Comparison of ENCODE assay signal across 14 mouse cellular contexts in the genomic region with DNA sequence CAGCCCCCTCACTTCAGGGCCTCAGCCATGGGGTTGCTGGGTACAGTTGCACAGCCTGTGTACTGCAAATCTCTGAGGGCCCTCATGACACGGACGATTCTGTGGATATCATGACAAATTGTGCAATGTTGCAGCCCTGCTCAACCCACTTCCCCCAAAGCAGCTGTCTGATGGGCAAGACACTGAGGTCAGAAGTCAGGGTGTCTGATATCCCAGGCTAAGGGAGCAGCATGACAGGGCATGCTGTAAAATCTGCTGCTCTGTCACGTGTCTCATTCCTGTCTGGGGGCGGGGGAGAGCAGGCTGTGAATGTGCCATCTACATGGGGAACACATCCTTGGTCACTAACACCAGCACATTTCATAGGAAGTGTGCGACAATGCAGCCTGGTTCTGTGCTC. TPM values are rescaled to one million over a fixed set of nuclear protein-coding genes. Genes with fewer than 3 reads are reported as not detected.
DNase-seq lines count a peak whose midpoint lies in the region; ATAC-seq and TF ChIP-seq lines count a peak whose summit lies in the region.
"Had no signal": no experiment of that assay in that cellular context is flagged by ENCODE, and none has a peak within 500 bp of the region (broad histone marks: within the 10 kb centered on the region; RNA-seq: fewer than 3 reads in every experiment).

No protein-coding gene starts in this region.

- no peak overlapping the region for H3K9ac ChIP-seq in liver, embryonic 13.5 days
- no peak overlapping the region for H3K9ac ChIP-seq in liver, embryonic 12.5 days
- H3K9ac ChIP-seq: forebrain, embryonic 12.5 days; liver, embryonic 15.5 days had no signal

- no peak overlapping the region for H3K4me2 ChIP-seq in liver, embryonic 13.5 days
- H3K4me2 ChIP-seq in liver, embryonic 12.5 days, result no peak overlapping the region
- H3K4me2 ChIP-seq: forebrain, embryonic 12.5 days; heart, embryonic 13.5 days; liver, embryonic 15.5 days had no signal

- TF ChIP-seq CTCF in bone marrow, adult 2 months (IDR thresholded peaks at IDR 0.05; ENCODE audit: control insufficient read depth, insufficient read depth, low read length), result no peak

- 47% methylated on average over 5 of the region's 5 CpGs for WGBS in liver, embryonic 13.5 days (ENCODE audit: insufficient replicate concordance)
- WGBS in liver, embryonic 12.5 days (ENCODE audit: insufficient replicate concordance), result 44% methylated on average over 5 of the region's 5 CpGs
- WGBS in bone marrow, adult 2 months, result 29% methylated on average over 5 of the region's 5 CpGs

- TF ChIP-seq POLR2A in bone marrow, adult 2 months (IDR thresholded peaks at IDR 0.05; ENCODE audit: borderline replicate concordance, control insufficient read depth, low read depth, low read length), result no peak

- peaks cover 15% of the 10 kb centered on the region for H3K4me1 ChIP-seq in liver, embryonic 13.5 days (replicated peaks)
- H3K4me1 ChIP-seq in liver, embryonic 12.5 days, result peaks cover 11% of the 10 kb centered on the region
- H3K4me1 ChIP-seq in bone marrow, adult 2 months (ENCODE audit: control insufficient read depth, insufficient read depth, low read length), result peaks cover 3% of the 10 kb centered on the region; the same call in 1 of the 2 replicates
- H3K4me1 ChIP-seq: forebrain, embryonic 12.5 days had no signal

- H3K9me3 ChIP-seq in liver, embryonic 13.5 days (replicated peaks), result no peaks in the 10 kb centered on the region
- H3K9me3 ChIP-seq in liver, embryonic 12.5 days (replicated peaks), result no peaks in the 10 kb centered on the region
- H3K9me3 ChIP-seq: forebrain, embryonic 12.5 days; heart, embryonic 13.5 days; liver, embryonic 15.5 days; midbrain, embryonic 10.5 days had no signal

- H3K27me3 ChIP-seq in liver, embryonic 13.5 days, result 0 out of 2 replicates have a peak, but pooled peaks cover 5% of the 10 kb centered on the region
- H3K27me3 ChIP-seq in liver, embryonic 12.5 days (replicated peaks), result peaks cover 5% of the 10 kb centered on the region
- H3K27me3 ChIP-seq: liver, embryonic 15.5 days had no signal

- DNase-seq in liver, embryonic 13.5 days, result no peak
- peak; percentile 66 for DNase-seq in lung, postnatal 36 days
- DNase-seq in skeletal muscle tissue, adult 2 months (ENCODE audit: low read depth, low spot score), result peak; percentile 73
- DNase-seq in right cerebral cortex, adult 18-20 months, result no peak
- DNase-seq in frontal cortex, postnatal 10 days (ENCODE audit: low spot score in 2 of 2), result no peak
- DNase-seq: cerebellum, adult 18-20 months; kidney, adult 9 months; kidney, postnatal 4 days had no signal

- no peak overlapping the region for H3K27ac ChIP-seq in liver, embryonic 13.5 days
- H3K27ac ChIP-seq in liver, embryonic 12.5 days, result no peak overlapping the region
- H3K27ac ChIP-seq in bone marrow, adult 2 months (ENCODE audit: control insufficient read depth, insufficient read depth, low read depth, low read length, poor library complexity), result peak overlapping the region; percentile 11; the same call in 1 of the 2 replicates
- H3K27ac ChIP-seq: forebrain, embryonic 12.5 days; heart, embryonic 13.5 days; liver, embryonic 15.5 days; midbrain, embryonic 10.5 days had no signal

- H3K4me3 ChIP-seq in liver, embryonic 13.5 days (replicated peaks), result no peak overlapping the region
- no peak overlapping the region for H3K4me3 ChIP-seq in liver, embryonic 12.5 days
- H3K4me3 ChIP-seq in bone marrow, adult 2 months (replicated peaks; ENCODE audit: control insufficient read depth, low read depth, low read length), result no peak overlapping the region
- H3K4me3 ChIP-seq: forebrain, embryonic 12.5 days; heart, embryonic 13.5 days; liver, embryonic 15.5 days; midbrain, embryonic 10.5 days had no signal

- ATAC-seq in liver, embryonic 13.5 days (ENCODE audit: low read depth), result peak; percentile 6; the same call in 1 of the 2 replicates
- no peak for ATAC-seq in liver, embryonic 12.5 days

- H3K36me3 ChIP-seq in liver, embryonic 13.5 days, result no peaks in the 10 kb centered on the region
- no peaks in the 10 kb centered on the region for H3K36me3 ChIP-seq in liver, embryonic 12.5 days
- H3K36me3 ChIP-seq: forebrain, embryonic 12.5 days; heart, embryonic 13.5 days; liver, embryonic 15.5 days; midbrain, embryonic 10.5 days had no signal

RNA-seq across cellular contexts. Expression of gene Samd8, which starts 5.2 kb away (rescaled TPM):
- 3.7 and 4.9 TPM in 2 replicates for polyA plus RNA-seq in liver, embryonic 13.5 days (2015; fragmentation: Nextera tagmentation; extraction: Ambion mirVana)
- polyA plus RNA-seq in liver, embryonic 12.5 days (2016; fragmentation: Nextera tagmentation; extraction: Ambion mirVana), result 4.1 and 5.3 TPM in 2 replicates
- 2.8 and 4.4 TPM in 2 replicates for polyA plus RNA-seq in bone marrow, adult 2 months (2011; ENCODE audit: insufficient read depth, insufficient read length, low replicate concordance, missing spikeins)

RNA-seq across cellular contexts. Expression of gene Dusp13, which starts 5.8 kb away (rescaled TPM):
- polyA plus RNA-seq in liver, embryonic 13.5 days (2015; fragmentation: Nextera tagmentation; extraction: Ambion mirVana), result not detected in 2 replicates
- polyA plus RNA-seq in liver, embryonic 12.5 days (2016; fragmentation: Nextera tagmentation; extraction: Ambion mirVana), result not detected in 2 replicates
- not detected in 2 replicates for polyA plus RNA-seq in bone marrow, adult 2 months (2011; ENCODE audit: insufficient read depth, insufficient read length, low replicate concordance, missing spikeins)
- polyA plus RNA-seq: forebrain, embryonic 12.5 days; heart, embryonic 13.5 days; midbrain, embryonic 10.5 days had no signal

RNA-seq across cellular contexts. Expression of gene Dupd1, which starts 30.8 kb away (rescaled TPM):
- polyA plus RNA-seq in liver, embryonic 13.5 days (2015; fragmentation: Nextera tagmentation; extraction: Ambion mirVana), result not detected in 2 replicates
- not detected in 2 replicates for polyA plus RNA-seq in liver, embryonic 12.5 days (2016; fragmentation: Nextera tagmentation; extraction: Ambion mirVana)
- not detected in 2 replicates for polyA plus RNA-seq in bone marrow, adult 2 months (2011; ENCODE audit: insufficient read depth, insufficient read length, low replicate concordance, missing spikeins)
- polyA plus RNA-seq: forebrain, embryonic 12.5 days; midbrain, embryonic 10.5 days had no signal

Comparison
In these comparisons a context has a peak if more than half of its experiments do, and no peak if none do; other contexts are left out.
1. DNase-seq: peak in lung, postnatal 36 days (single experiment) and skeletal muscle tissue, adult 2 months (single experiment); none in liver, embryonic 13.5 days (single experiment), right cerebral cortex, adult 18-20 months (single experiment) and frontal cortex, postnatal 10 days (0 of 2).